Mouse (Mus musculus) embryonic fibroblast, embryonic 13.5 days (primary cell): ENCODE results near the gene Ugt1a7c.

Source experiments
- CTCF ChIP-seq: IDR thresholded peaks from 2 replicates; pipeline ENCODE4 v1.5.1; 2011; ENCODE audit warnings: mild to moderate bottlenecking, control low read depth, low read length, moderate library complexity, borderline replicate concordance; ENCODE audit not compliant: insufficient read depth
- POLR2A ChIP-seq: IDR thresholded peaks from 2 replicates; pipeline ENCODE4 v1.6.1; 2011; ENCODE audit warnings: low read depth, mild to moderate bottlenecking, control low read depth, low read length, moderate library complexity

- TF ChIP-seq POLR2A: no peak
- TF ChIP-seq CTCF: no peak
Measured at GRCm38 (mm10) chr1:88234646-88235045, 139.8 kb downstream of the Ugt1a7c start.
